28 mouse cellular contexts compared by ENCODE assay signal in genomic region chr13:71334925-71335324, GRCm38 (mm10).
"Had no signal": no experiment of that assay in that cellular context is flagged by ENCODE, and none has a peak within 500 bp of the region (broad histone marks: within the 10 kb centered on the region; RNA-seq: fewer than 3 reads in every experiment).

No protein-coding gene starts in this region.

- H3K36me3 ChIP-seq: embryonic facial prominence, embryonic 10.5 days; embryonic facial prominence, embryonic 12.5 days; embryonic facial prominence, embryonic 13.5 days; embryonic facial prominence, embryonic 15.5 days; forebrain, embryonic 10.5 days; forebrain, embryonic 12.5 days; forebrain, embryonic 15.5 days; heart, embryonic 10.5 days had no signal

- DNase-seq: cerebellum, adult 8-10 months; cerebellum, adult 9-10 months; cerebellum, adult 9-11 months; cerebellum, postnatal 10 days; cerebellum, postnatal 14 days; cerebellum, postnatal 25 days; cerebellum, postnatal 36 days; embryo, embryonic 11 days; forebrain, postnatal 0 days; gastrocnemius, adult 2 months; gastrocnemius, postnatal 10 days; gastrocnemius, postnatal 14 days; gastrocnemius, postnatal 25 days; gastrocnemius, postnatal 36 days; heart, adult 18-20 months; heart, adult 2 months had no signal

- H3K27me3 ChIP-seq: embryonic facial prominence, embryonic 12.5 days; embryonic facial prominence, embryonic 13.5 days; embryonic facial prominence, embryonic 15.5 days had no signal

- ATAC-seq: forebrain, embryonic 13.5 days; forebrain, embryonic 14.5 days; forebrain, embryonic 15.5 days; forebrain, embryonic 16.5 days; forebrain, postnatal 0 days had no signal

- H3K27ac ChIP-seq: embryonic facial prominence, embryonic 10.5 days; embryonic facial prominence, embryonic 12.5 days; embryonic facial prominence, embryonic 13.5 days; embryonic facial prominence, embryonic 15.5 days; forebrain, embryonic 10.5 days; forebrain, embryonic 12.5 days; forebrain, embryonic 13.5 days; forebrain, embryonic 15.5 days; gastrocnemius, adult 2 months; heart, adult 2 months; heart, embryonic 10.5 days had no signal

- H3K9me3 ChIP-seq: embryonic facial prominence, embryonic 10.5 days; embryonic facial prominence, embryonic 12.5 days; embryonic facial prominence, embryonic 13.5 days; embryonic facial prominence, embryonic 15.5 days; forebrain, embryonic 10.5 days; forebrain, embryonic 12.5 days; forebrain, embryonic 13.5 days; forebrain, embryonic 15.5 days; heart, embryonic 10.5 days had no signal

- H3K4me1 ChIP-seq: embryonic facial prominence, embryonic 10.5 days; embryonic facial prominence, embryonic 12.5 days; embryonic facial prominence, embryonic 13.5 days; embryonic facial prominence, embryonic 15.5 days; forebrain, embryonic 15.5 days; heart, embryonic 10.5 days had no signal

- H3K4me2 ChIP-seq: embryonic facial prominence, embryonic 12.5 days; embryonic facial prominence, embryonic 13.5 days; embryonic facial prominence, embryonic 15.5 days; forebrain, embryonic 12.5 days; forebrain, embryonic 13.5 days; forebrain, embryonic 15.5 days had no signal

- H3K9ac ChIP-seq: embryonic facial prominence, embryonic 12.5 days; embryonic facial prominence, embryonic 13.5 days; embryonic facial prominence, embryonic 15.5 days; forebrain, embryonic 12.5 days; forebrain, embryonic 13.5 days; forebrain, embryonic 15.5 days; forebrain, postnatal 0 days had no signal

- H3K4me3 ChIP-seq: embryonic facial prominence, embryonic 10.5 days; embryonic facial prominence, embryonic 12.5 days; embryonic facial prominence, embryonic 13.5 days; embryonic facial prominence, embryonic 15.5 days; erythroblast, embryonic 14.5 days; forebrain, embryonic 10.5 days; forebrain, embryonic 12.5 days; forebrain, embryonic 13.5 days; forebrain, embryonic 15.5 days; gastrocnemius, adult 2 months; heart, adult 2 months; heart, embryonic 10.5 days had no signal
